In the genomic region with DNA sequence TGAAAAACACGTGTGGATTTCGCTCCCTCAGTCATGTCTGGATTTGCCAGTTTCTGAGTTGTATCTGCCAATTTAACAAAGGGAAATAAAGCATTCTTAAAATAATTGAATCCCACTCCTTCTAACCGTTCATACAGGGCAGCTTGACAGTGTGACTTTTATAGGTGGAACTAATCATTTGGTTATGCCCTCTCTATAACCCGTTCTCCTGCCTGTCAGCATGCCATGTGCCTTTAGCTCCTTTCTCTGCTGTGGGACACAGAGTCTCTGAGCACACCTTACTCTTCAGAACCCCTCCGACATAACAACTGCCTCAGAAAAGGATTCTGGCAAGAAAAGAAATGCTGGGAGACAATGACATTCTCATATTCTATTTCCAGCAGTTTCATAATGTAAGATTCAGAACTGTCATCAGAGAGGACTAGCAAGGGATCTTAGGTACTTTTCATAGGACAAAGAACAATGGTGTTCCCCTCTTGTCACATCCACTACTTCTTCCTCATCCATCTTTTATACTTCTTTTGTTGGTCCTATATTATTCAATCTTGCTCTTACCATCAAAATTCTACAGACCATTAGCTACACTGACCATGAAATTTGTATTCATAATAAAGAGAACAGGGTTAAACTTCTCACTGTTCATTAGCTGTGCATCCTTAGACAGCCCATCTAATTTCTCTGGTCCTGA, we compare ENCODE assay signal across 22 mouse cellular contexts. TPM values are rescaled to one million over a fixed set of nuclear protein-coding genes. Genes with fewer than 3 reads are reported as not detected.
DNase-seq lines count a peak whose midpoint lies in the region; ATAC-seq lines count a peak whose summit lies in the region.
"Had no signal": no experiment of that assay in that cellular context is flagged by ENCODE, and none has a peak within 500 bp of the region (broad histone marks: within the 10 kb centered on the region; RNA-seq: fewer than 3 reads in every experiment).

No protein-coding gene starts in this region.

- H3K27me3 ChIP-seq in megakaryocyte, embryonic 14.5 days (replicated peaks), result no peaks in the 10 kb centered on the region
- H3K27me3 ChIP-seq in embryonic facial prominence, embryonic 15.5 days, result no peaks in the 10 kb centered on the region
- no peaks in the 10 kb centered on the region for H3K27me3 ChIP-seq in midbrain, embryonic 16.5 days (ENCODE audit: control insufficient read depth, insufficient read depth, low read depth, low read length)
- H3K27me3 ChIP-seq: hindbrain, embryonic 15.5 days; intestine, embryonic 15.5 days; limb, embryonic 12.5 days; lung, embryonic 15.5 days had no signal

- H3K9ac ChIP-seq in embryonic facial prominence, embryonic 15.5 days, result no peak overlapping the region
- no peak overlapping the region for H3K9ac ChIP-seq in midbrain, embryonic 16.5 days (ENCODE audit: low read depth, low read length)
- H3K9ac ChIP-seq: hindbrain, embryonic 15.5 days; intestine, embryonic 15.5 days; limb, embryonic 12.5 days; liver, embryonic 14.5 days; lung, embryonic 15.5 days had no signal

- peak; percentile 50 for DNase-seq in embryo, embryonic 10.5 days (ENCODE audit: low spot score)
- DNase-seq in layer of hippocampus, postnatal 25 days (ENCODE audit: extremely low spot score in 1 of 2, low spot score in 1 of 2), result no peak
- DNase-seq in lung, postnatal 10 days, result no peak
- DNase-seq: adrenal gland, adult 2 months; cerebellum, postnatal 10 days; heart, postnatal 10 days; kidney, postnatal 36 days; right cerebral cortex, adult 18-20 months; thymus, postnatal 36 days had no signal

- peaks cover 72% of the 10 kb centered on the region for H3K4me1 ChIP-seq in megakaryocyte, embryonic 14.5 days
- no peaks in the 10 kb centered on the region for H3K4me1 ChIP-seq in embryonic facial prominence, embryonic 15.5 days
- no peaks in the 10 kb centered on the region for H3K4me1 ChIP-seq in midbrain, embryonic 16.5 days (ENCODE audit: control insufficient read depth, insufficient read depth, low read length)
- H3K4me1 ChIP-seq: hindbrain, embryonic 15.5 days; intestine, embryonic 15.5 days; limb, embryonic 12.5 days; lung, embryonic 15.5 days had no signal

- 23% methylated on average over 5 of the region's 5 CpGs for WGBS in embryonic facial prominence, embryonic 15.5 days
- 46% methylated on average over 5 of the region's 5 CpGs for WGBS in midbrain, embryonic 16.5 days

- H3K4me3 ChIP-seq in megakaryocyte, embryonic 14.5 days (replicated peaks), result peak overlapping the region; percentile 92
- H3K4me3 ChIP-seq in embryonic facial prominence, embryonic 15.5 days (replicated peaks), result peak overlapping the region; percentile 15
- H3K4me3 ChIP-seq in midbrain, embryonic 16.5 days (ENCODE audit: low read depth, low read length), result no peak overlapping the region
- H3K4me3 ChIP-seq: hindbrain, embryonic 15.5 days; intestine, embryonic 15.5 days; left cerebral cortex, adult 2 months; limb, embryonic 12.5 days; lung, embryonic 15.5 days; myocyte had no signal

- no peak overlapping the region for H3K4me2 ChIP-seq in embryonic facial prominence, embryonic 15.5 days (replicated peaks)
- no peak overlapping the region for H3K4me2 ChIP-seq in midbrain, embryonic 16.5 days (ENCODE audit: low read length)
- H3K4me2 ChIP-seq: heart, embryonic 11.5 days; hindbrain, embryonic 15.5 days; intestine, embryonic 15.5 days; limb, embryonic 12.5 days; lung, embryonic 15.5 days had no signal

- peaks cover 53% of the 10 kb centered on the region for H3K36me3 ChIP-seq in megakaryocyte, embryonic 14.5 days (replicated peaks; ENCODE audit: low read length)
- H3K36me3 ChIP-seq in embryonic facial prominence, embryonic 15.5 days, result no peaks in the 10 kb centered on the region
- H3K36me3 ChIP-seq in midbrain, embryonic 16.5 days (ENCODE audit: control insufficient read depth, insufficient read depth, low read length), result no peaks in the 10 kb centered on the region
- H3K36me3 ChIP-seq: hindbrain, embryonic 15.5 days; intestine, embryonic 15.5 days; limb, embryonic 12.5 days; lung, embryonic 15.5 days had no signal

- no peaks in the 10 kb centered on the region for H3K9me3 ChIP-seq in megakaryocyte, embryonic 14.5 days
- H3K9me3 ChIP-seq in embryonic facial prominence, embryonic 15.5 days (replicated peaks), result no peaks in the 10 kb centered on the region
- H3K9me3 ChIP-seq in midbrain, embryonic 16.5 days (replicated peaks; ENCODE audit: control insufficient read depth, low read length, poor library complexity, severe bottlenecking), result no peaks in the 10 kb centered on the region
- H3K9me3 ChIP-seq: hindbrain, embryonic 15.5 days; intestine, embryonic 15.5 days; limb, embryonic 12.5 days; lung, embryonic 15.5 days had no signal

- no peak for ATAC-seq in megakaryocyte, adult 5-6 weeks (ENCODE audit: poor library complexity, severe bottlenecking)
- ATAC-seq in embryonic facial prominence, embryonic 15.5 days (ENCODE audit: insufficient number of reproducible peaks, low FRiP score, low TSS enrichment, low read depth), result no peak
- peak; percentile 45; the same call in 1 of the 2 replicates for ATAC-seq in midbrain, embryonic 16.5 days
- ATAC-seq: forebrain, embryonic 14.5 days; intestine, embryonic 15.5 days had no signal

- H3K27ac ChIP-seq in embryonic facial prominence, embryonic 15.5 days (replicated peaks), result no peak overlapping the region
- no peak overlapping the region for H3K27ac ChIP-seq in midbrain, embryonic 16.5 days (ENCODE audit: low read length)
- H3K27ac ChIP-seq: hindbrain, embryonic 15.5 days; intestine, embryonic 15.5 days; left cerebral cortex, adult 2 months; limb, embryonic 12.5 days; liver, embryonic 14.5 days; lung, embryonic 15.5 days had no signal

RNA-seq across cellular contexts. Expression of gene Serpinb2, which starts 18.3 kb away (rescaled TPM):
- polyA plus RNA-seq in megakaryocyte, embryonic 14.5 days (2012; ENCODE audit: insufficient read depth, low replicate concordance), result 45.8 and 210 TPM in 2 replicates
- 38.0 and 40.7 TPM in 2 replicates for total RNA-seq in megakaryocyte, adult 5-6 weeks (2015)
- 9.6 and 13.5 TPM in 2 replicates for total RNA-seq in megakaryocyte, adult 5-6 weeks (2017)
- 13.2 and 15.2 TPM in 2 replicates for polyA plus RNA-seq in embryonic facial prominence, embryonic 15.5 days (2015; fragmentation: Nextera tagmentation; extraction: Ambion mirVana)
- 0.14 TPM in 1 of 2 replicates, not detected in the other for polyA plus RNA-seq in midbrain, embryonic 16.5 days (2015; fragmentation: Nextera tagmentation; extraction: Ambion mirVana)
- not detected for total RNA-seq in layer of hippocampus, postnatal 25 days (2021)
- total RNA-seq: left cerebral cortex, adult 2 months had no signal
- polyA plus RNA-seq: adrenal gland, adult 2 months; hindbrain, embryonic 15.5 days had no signal

Comparison
In these comparisons a context has a peak if more than half of its experiments do, and no peak if none do; other contexts are left out.
1. RNA of gene Serpinb2, which starts 18.3 kb away (polyA plus RNA-seq): 45.8 to 210 TPM in megakaryocyte, embryonic 14.5 days and 13.2 to 15.2 TPM in embryonic facial prominence, embryonic 15.5 days; 0.14 TPM in midbrain, embryonic 16.5 days; every median in the first group is over 10 times any median in the second.